Mouse (Mus musculus): ENCODE measurements at regions not wholly inside any gene's neighbourhood (a gene's known extent, or its start where the extent isn't known, plus 50 kb on each side); places are given as distances from the start of the nearest gene placed in this dataset.
A peak's percentile ranks its signal among the peaks of the same experiment; 100 is the strongest.
"Not testable (repeated sequence)": the region's sequence is repeated elsewhere in the genome, so short reads cannot be mapped to it uniquely, and the experiment has no call there.

DNA sequence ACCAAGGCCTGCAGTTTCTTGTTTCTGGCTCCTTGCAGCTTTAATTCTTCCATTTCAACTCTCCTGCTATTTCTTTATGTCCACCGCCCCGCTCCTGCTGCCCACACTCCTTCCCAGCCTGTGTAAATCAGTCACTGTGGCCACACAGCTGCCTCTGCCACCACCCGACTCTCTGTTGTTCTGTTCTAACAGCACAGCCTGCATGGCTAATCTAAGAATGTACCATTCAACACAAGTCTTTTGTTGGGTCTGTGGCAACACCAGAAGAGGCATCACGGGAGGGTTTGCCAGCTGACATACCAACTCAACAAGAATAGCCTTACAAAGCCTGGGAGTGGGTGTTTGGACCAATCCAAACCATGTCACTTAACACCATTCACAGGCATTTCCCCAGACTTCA lies 264.9 kb upstream of the Pum3 start:
- intact Hi-C loops (cut with DNase I): no loop called here
- peak; percentile 52 to 73 for DNase-seq (ENCODE audit: low spot score in 2 of 2)

- no peak for DNase-seq (ENCODE audit: low spot score in 2 of 2)
- intact Hi-C loops (cut with DNase I): no loop called here
Observed at GRCm38 (mm10) chr19:27693706-27694105, 264.1 kb upstream of the Pum3 start.

- intact Hi-C loops (cut with DNase I): no loop called here
- DNase-seq (ENCODE audit: low spot score in 2 of 2): no peak
Observed at GRCm38 (mm10) chr19:27692944-27693343, 263.3 kb upstream of the Pum3 start.

DNA sequence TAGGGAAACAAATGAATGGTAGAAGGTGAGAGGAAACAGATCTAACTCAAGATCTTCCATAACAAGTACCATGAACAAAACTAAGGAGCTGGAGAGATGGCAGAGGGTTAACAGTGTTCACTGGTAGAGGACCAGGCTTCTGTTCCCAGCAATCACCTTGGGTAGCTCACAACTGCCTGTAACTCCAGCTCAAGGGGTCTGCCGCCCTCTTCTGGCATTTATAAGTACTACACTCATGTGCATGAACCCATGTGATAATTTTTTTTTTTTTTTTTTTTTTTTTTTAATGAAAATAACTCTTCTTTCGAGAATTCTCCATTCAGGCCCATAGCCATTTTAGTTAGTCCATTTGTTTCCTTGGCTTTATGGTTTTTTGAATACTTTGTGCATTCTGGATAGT lies 253.8 kb upstream of the Pum3 start:
- intact Hi-C loops (cut with DNase I): no loop called here
- no peak for DNase-seq (ENCODE audit: low spot score in 2 of 2)

GRCm38 (mm10) chr19:27679427-27679826 lies 249.8 kb upstream of the Pum3 start:
- DNase-seq (ENCODE audit: low spot score in 2 of 2): no peak
- intact Hi-C loops (cut with DNase I): no loop called here

GRCm38 (mm10) chr19:27672679-27673190 lies 243.1 kb upstream of the Pum3 start:
- intact Hi-C loops (cut with DNase I): no loop called here
- DNase-seq (ENCODE audit: low spot score in 2 of 2): no peak

- DNase-seq (ENCODE audit: low spot score in 2 of 2): no peak
- intact Hi-C loops (cut with DNase I): no loop called here
Observed at GRCm38 (mm10) chr19:27663296-27663695, 233.7 kb upstream of the Pum3 start.

DNA sequence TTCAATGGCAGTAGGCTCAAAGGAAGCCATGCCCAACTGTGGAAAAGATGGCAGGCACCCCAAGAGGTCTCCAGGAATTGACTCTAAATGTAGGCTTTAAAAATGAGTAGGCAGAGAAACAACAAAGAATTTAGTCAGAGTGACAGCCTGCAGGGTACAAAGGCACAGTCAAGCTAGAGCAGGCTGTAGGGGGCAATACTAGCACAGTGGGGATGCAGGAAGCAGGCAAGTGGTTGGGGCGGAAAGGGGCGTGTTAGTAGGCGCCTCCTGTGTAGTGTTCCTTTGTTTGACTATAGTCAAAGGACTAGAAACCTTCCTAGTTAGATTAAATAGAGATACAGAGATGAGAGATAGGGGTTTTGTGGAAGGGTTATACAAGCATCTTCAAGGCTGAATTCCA lies 211.4 kb upstream of the Pum3 start:
- intact Hi-C loops (cut with DNase I): no loop called here
- DNase-seq (ENCODE audit: low spot score in 2 of 2): no peak

DNA sequence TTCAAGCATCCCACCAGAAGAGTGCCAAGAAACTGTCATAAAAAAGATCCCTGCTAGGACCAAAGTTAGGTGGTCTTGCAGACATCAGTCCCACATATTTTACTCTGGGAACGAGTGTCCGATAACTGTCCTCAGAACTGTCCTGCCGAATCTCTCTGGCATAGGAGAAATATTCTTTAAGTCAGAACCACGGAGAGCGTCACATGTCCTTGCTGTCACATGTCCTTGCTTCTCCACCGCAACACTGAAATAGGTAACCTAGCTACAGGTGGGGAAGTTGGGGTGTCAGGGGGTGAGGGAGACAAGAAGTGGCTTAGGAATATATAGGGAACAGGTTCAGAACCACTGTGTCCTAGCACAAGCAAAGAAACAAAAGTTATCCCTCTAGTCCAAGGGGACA lies 203.5 kb upstream of the Pum3 start:
- intact Hi-C loops (cut with DNase I): no loop called here

GRCm38 (mm10) chr19:27627626-27628025 lies 198.0 kb upstream of the Pum3 start:
- DNase-seq (ENCODE audit: low spot score in 2 of 2): no peak
- intact Hi-C loops (cut with DNase I): no loop called here

More for the DNA sequence above, 203.5 kb upstream of the Pum3 start:
- DNase-seq (ENCODE audit: low spot score in 2 of 2): no peak

GRCm38 (mm10) chr19:27617522-27617921 lies 187.9 kb upstream of the Pum3 start:
- intact Hi-C loops (cut with DNase I): no loop called here
- no peak for DNase-seq (ENCODE audit: low spot score in 2 of 2)

DNA sequence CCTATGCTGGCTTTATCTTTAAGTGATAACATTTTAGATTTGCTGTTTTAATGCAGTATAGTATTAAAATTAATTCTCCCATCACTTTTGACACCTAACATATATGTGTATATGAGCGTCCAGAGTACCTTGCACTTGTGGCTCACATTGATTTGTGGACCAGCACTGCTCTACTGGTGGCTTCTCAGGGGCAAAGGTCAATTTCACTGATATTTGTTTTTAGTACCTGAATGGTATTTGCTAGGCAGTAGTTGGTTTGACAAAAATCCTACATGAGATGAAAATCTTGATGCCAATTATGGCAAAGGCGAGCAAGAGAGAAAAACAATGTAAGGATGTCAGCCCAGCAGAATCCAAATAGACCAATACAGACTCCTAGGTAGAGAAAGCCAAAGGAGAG lies 177.3 kb upstream of the Pum3 start:
- no peak for DNase-seq (ENCODE audit: low spot score in 2 of 2)
- intact Hi-C loops (cut with DNase I): no loop called here

DNA sequence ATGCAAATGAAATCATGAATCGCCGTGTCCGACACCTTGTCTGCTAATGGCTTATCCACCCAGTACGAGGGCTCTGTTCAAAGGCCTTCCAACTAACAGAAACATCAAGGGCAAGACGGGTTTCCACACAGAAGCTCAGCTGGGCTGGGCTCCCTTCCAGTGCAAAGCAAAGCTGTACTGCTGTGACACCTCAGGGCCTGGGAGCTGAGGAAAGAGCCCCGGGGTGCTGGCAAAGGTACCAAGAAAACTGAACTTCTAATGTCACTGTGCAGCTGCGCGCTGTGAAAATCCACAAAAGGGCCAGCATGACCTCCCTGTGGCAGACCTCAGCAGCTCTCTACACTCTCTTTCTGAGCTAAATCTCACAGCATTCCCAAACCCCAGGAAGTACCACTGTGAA lies 173.7 kb upstream of the Pum3 start:
- DNase-seq (ENCODE audit: low spot score in 2 of 2): no peak
- intact Hi-C loops (cut with DNase I): no loop called here

DNA sequence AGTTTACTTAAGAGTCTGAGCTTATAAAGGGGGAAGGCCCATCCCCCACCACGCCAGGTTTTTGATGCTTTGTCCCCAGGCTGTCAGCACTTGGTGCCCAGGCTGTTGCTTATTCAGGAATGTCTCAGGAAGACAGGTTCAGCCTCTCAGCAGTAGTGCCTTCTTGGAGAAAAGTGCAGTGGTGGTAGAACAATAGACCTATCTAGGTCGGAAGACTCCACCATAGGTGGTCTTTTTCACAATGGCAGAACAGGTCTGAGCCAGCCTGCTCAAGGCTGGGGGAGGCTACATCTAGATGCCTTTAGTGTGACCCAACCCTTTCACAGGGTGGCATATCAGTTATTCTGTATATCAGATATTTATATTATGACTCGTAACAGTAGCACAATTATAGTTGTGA lies 171.9 kb upstream of the Pum3 start:
- intact Hi-C loops (cut with DNase I): no loop called here
- no peak for DNase-seq (ENCODE audit: low spot score in 2 of 2)

DNA sequence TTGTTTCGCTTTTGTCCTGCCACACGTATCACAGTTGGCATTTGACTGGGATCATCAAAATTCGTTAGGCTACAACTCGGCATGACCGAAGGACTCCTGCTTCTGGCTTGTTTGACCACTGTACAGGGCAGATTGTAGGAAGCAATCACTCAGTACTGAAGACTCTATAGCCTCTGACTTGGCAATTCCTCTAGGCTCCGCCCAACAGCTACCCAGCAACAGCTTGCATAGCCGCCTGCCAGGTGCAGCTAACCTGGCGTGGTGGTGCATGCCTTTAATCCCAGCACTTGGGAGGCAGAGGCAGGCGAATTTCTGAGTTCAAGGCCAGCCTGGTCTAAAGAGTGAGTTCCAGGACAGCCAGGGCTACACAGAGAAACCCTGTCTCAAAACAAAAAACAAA lies 170.8 kb upstream of the Pum3 start:
- DNase-seq (ENCODE audit: low spot score in 2 of 2); intact Hi-C loops (cut with DNase I): not testable (repeated sequence)

DNA sequence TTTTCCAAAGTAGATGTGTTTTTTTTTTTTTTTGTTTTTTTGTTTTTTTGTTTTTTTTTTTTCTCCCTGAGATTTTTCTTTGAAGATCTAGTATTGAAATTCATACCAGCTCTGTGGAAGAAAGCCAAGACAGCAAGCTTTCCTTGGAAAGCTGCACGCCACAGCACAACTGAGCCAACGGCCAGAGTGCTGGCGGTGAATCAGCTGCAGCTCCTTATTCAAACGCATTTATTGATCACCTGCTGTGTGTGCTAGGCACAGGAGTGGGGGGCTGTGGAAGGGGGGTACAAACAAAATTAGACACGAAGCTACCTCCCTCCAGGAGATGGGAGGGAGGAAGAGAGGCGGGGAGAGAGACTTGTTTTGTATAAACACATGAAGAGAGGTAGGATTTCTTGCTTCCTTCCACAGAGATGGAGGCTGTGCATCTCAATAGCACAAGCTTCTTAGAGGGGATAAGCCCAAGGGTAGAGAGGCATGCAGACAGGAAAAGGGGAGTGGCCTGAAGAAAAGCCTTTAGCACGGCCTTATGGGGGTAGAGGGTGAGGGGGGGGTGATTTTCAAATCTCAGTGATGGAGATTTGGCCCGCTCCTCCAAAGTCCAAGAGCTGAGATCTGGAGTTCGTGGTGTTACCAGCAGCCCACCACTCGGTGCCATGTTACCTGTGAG lies 170.1 kb upstream of the Pum3 start:
- peak; percentile 39 to 41 for DNase-seq (ENCODE audit: low spot score in 2 of 2)
- intact Hi-C loops (cut with DNase I): no loop called here

DNA sequence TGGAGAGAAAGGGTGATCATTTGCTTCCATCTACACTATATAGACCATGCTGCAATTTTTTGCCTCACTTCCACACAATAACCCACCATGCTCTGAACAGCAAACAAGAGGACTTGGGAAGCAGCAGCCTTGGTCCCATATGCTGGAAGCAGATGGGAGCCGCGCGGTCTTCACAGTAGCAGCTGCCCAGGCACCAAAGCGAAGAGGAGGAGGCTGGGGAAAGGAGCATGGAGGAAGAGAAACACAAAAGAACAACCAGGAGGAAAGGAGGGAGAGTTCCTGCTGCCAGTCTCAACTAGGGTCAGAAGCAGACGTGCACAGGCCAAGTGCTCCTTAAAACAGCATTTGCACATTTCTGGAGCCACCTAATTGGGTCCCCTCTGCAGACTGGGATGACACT lies 168.7 kb upstream of the Pum3 start:
- DNase-seq (ENCODE audit: low spot score in 2 of 2): peak; percentile 17 to 20
- intact Hi-C loops (cut with DNase I): no loop called here

DNA sequence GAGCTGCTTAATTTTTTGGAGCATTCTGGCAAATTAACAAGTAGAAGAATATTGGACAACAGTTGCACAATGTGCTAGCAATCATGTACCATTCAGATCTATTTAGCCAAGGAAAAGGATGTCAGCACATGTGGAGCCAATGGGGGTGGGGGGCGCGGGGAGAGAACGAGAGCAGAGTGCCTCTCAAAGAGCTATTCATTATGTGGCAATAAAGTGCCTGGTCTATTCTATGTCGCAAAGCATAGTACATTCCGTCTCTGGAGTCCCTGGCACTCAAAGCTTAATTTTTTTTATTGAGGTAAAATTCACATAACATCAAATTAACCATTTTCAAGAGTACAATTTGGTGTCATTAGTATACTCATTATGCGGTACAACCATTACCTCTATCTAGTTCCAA lies 155.9 kb upstream of the Pum3 start:
- intact Hi-C loops (cut with DNase I): no loop called here
- no peak for DNase-seq (ENCODE audit: low spot score in 2 of 2)

DNA sequence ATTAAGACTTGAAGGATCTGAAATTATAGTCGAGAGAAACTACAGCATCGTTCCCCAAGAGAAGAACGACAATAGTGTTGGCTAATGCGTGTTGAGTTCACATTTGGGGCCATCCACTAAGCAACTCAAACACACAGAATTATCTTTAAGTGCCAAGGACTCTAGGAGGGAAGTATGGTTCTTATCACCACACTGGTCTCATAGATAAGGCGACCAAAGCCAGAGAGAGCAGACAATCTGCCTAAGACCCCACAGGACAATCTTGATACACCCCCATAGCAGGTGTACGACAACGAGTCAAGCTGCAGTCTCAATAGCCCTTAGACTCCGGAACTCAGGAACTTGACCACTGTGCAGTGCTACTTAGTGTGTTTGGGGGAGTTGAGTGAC lies 152.5 kb upstream of the Pum3 start:
- no peak for DNase-seq (ENCODE audit: low spot score in 2 of 2)
- intact Hi-C loops (cut with DNase I): no loop called here

- intact Hi-C loops (cut with DNase I): no loop called here
- DNase-seq (ENCODE audit: low spot score in 2 of 2): no peak
Observed at GRCm38 (mm10) chr19:27581362-27582110, 151.9 kb upstream of the Pum3 start.

DNA sequence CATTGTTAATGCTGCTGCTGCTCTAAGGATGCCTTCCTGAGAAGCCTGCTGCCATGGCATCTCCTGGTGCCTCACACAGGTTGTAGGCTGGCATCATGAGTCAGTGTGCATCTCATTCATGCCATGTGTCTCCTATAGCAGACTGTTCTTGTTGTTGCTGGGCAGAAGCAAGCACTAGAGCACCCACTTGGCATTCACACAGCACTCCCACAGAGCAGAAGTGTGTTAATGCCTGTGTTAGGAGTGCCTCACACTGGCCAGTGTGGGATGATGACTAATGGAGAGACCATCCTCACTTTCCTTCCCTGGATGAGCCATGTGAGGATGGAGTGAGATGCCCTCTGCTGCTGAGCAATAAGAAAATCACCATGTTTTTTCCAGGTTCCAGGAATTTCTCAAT lies 146.9 kb upstream of the Pum3 start:
- peak; percentile 31 to 50 for DNase-seq (ENCODE audit: low spot score in 2 of 2)
- intact Hi-C loops (cut with DNase I): loop anchor here (5.0 kb wide), 1 partner anchor 114 kb away; no protein-coding TSS in a partner anchor

Data from left cerebral cortex, postnatal 36 days (tissue).